In genomic region chr6:52165441-52166370, GRCm38 (mm10) we compare ENCODE assay signal across 9 mouse cellular contexts. TPM values are rescaled to one million over a fixed set of nuclear protein-coding genes. Genes with fewer than 3 reads are reported as not detected.
DNase-seq lines count a peak whose midpoint lies in the region; ATAC-seq lines count a peak whose summit lies in the region.
"Had no signal": no experiment of that assay in that cellular context is flagged by ENCODE, and none has a peak within 500 bp of the region (broad histone marks: within the 10 kb centered on the region; RNA-seq: fewer than 3 reads in every experiment).

No protein-coding gene starts in this region.

- DNase-seq in heart, postnatal 25 days (ENCODE audit: low spot score) = no peak
- no peak for DNase-seq in embryonic facial prominence, embryonic 14.5 days (ENCODE audit: low spot score)
- peak; percentile 74 for DNase-seq in neural tube, embryonic 10.5 days (ENCODE audit: extremely low spot score, low spot score)
- no peak for DNase-seq in gastrocnemius, adult 8-10 months (ENCODE audit: low spot score in 2 of 2)
- no peak for DNase-seq in testis, postnatal 14 days (ENCODE audit: low spot score)

- no peaks in the 10 kb centered on the region for H3K36me3 ChIP-seq in heart, embryonic 11.5 days (ENCODE audit: control insufficient read depth, insufficient read depth, low read length)
- H3K36me3 ChIP-seq in embryonic facial prominence, embryonic 14.5 days (ENCODE audit: control insufficient read depth, insufficient read depth, low read length) = no peaks in the 10 kb centered on the region
- H3K36me3 ChIP-seq in kidney, embryonic 14.5 days (ENCODE audit: control insufficient read depth, insufficient read depth, low read length) = peaks cover 10% of the 10 kb centered on the region; the same call in 1 of the 2 replicates

- ATAC-seq in heart, embryonic 11.5 days (replicated peaks; ENCODE audit: insufficient number of reproducible peaks, low FRiP score, low TSS enrichment) = no peak
- ATAC-seq in embryonic facial prominence, embryonic 14.5 days (ENCODE audit: low read depth) = no peak
- ATAC-seq in kidney, embryonic 14.5 days (ENCODE audit: low FRiP score, low TSS enrichment) = no peak
- ATAC-seq in megakaryocyte, adult 5-6 weeks (ENCODE audit: poor library complexity, severe bottlenecking) = no peak

- WGBS in heart, embryonic 11.5 days (ENCODE audit: insufficient replicate concordance) = 2% methylated on average over 28 of the region's 28 CpGs
- WGBS in embryonic facial prominence, embryonic 14.5 days = 2% methylated on average over 28 of the region's 28 CpGs
- WGBS in kidney, embryonic 14.5 days = 5% methylated on average over 28 of the region's 28 CpGs

- H3K27ac ChIP-seq in heart, embryonic 11.5 days (ENCODE audit: low read depth, low read length) = peak overlapping the region; percentile 37; the same call in 1 of the 2 replicates
- H3K27ac ChIP-seq in embryonic facial prominence, embryonic 14.5 days (replicated peaks; ENCODE audit: low read depth, low read length) = peak overlapping the region; percentile 83; the same call in 1 of the 2 replicates
- H3K27ac ChIP-seq in kidney, embryonic 14.5 days (ENCODE audit: low read depth, low read length) = peak overlapping the region; percentile 88

- H3K4me2 ChIP-seq in heart, embryonic 11.5 days = peak overlapping the region; percentile 49
- peak overlapping the region; percentile 99; the same call in 1 of the 2 replicates for H3K4me2 ChIP-seq in embryonic facial prominence, embryonic 14.5 days (ENCODE audit: low read depth, low read length)
- H3K4me2 ChIP-seq in kidney, embryonic 14.5 days (replicated peaks; ENCODE audit: low read depth, low read length) = peak overlapping the region; percentile 76

- H3K9me3 ChIP-seq in heart, embryonic 11.5 days (replicated peaks; ENCODE audit: control insufficient read depth, low read length) = no peaks in the 10 kb centered on the region
- H3K9me3 ChIP-seq in embryonic facial prominence, embryonic 14.5 days (ENCODE audit: control insufficient read depth, low read length) = no peaks in the 10 kb centered on the region
- H3K9me3 ChIP-seq in kidney, embryonic 14.5 days (ENCODE audit: control insufficient read depth, low read length) = no peaks in the 10 kb centered on the region

- peaks cover 8% of the 10 kb centered on the region for H3K4me1 ChIP-seq in heart, embryonic 11.5 days (ENCODE audit: control insufficient read depth, insufficient read depth, low read length)
- no peaks in the 10 kb centered on the region for H3K4me1 ChIP-seq in embryonic facial prominence, embryonic 14.5 days (ENCODE audit: control insufficient read depth, insufficient read depth, low read length)
- peaks cover 85% of the 10 kb centered on the region for H3K4me1 ChIP-seq in kidney, embryonic 14.5 days (ENCODE audit: control insufficient read depth, insufficient read depth, low read length)

- H3K4me3 ChIP-seq in heart, embryonic 11.5 days (ENCODE audit: low read depth, low read length) = peak overlapping the region; percentile 25
- peak overlapping the region; percentile 36; the same call in 1 of the 2 replicates for H3K4me3 ChIP-seq in embryonic facial prominence, embryonic 14.5 days (ENCODE audit: low read depth, low read length)
- peak overlapping the region; percentile 38; the same call in 1 of the 2 replicates for H3K4me3 ChIP-seq in kidney, embryonic 14.5 days (ENCODE audit: low read length)

- intact Hi-C loops in heart, postnatal 25 days (cut with DNase I) = no loop called here

- peaks cover 89% of the 10 kb centered on the region for H3K27me3 ChIP-seq in heart, embryonic 11.5 days (ENCODE audit: control insufficient read depth, insufficient read depth, low read length)
- H3K27me3 ChIP-seq in embryonic facial prominence, embryonic 14.5 days (replicated peaks; ENCODE audit: control insufficient read depth, insufficient read depth, low read length) = peaks cover 92% of the 10 kb centered on the region
- H3K27me3 ChIP-seq in kidney, embryonic 14.5 days (ENCODE audit: control insufficient read depth, insufficient read depth, low read length) = no peaks in the 10 kb centered on the region; the same call in 1 of the 2 replicates

- peak overlapping the region; percentile 29; the same call in 1 of the 2 replicates for H3K9ac ChIP-seq in heart, embryonic 11.5 days (ENCODE audit: low read depth, low read length)
- peak overlapping the region; percentile 57 for H3K9ac ChIP-seq in embryonic facial prominence, embryonic 14.5 days (ENCODE audit: low read depth, low read length)
- H3K9ac ChIP-seq in kidney, embryonic 14.5 days (ENCODE audit: low read depth, low read length) = peak overlapping the region; percentile 59

RNA-seq across cellular contexts. Expression of gene Hoxa2, which starts 1.1 kb away (rescaled TPM):
- polyA plus RNA-seq in heart, embryonic 11.5 days (2014; fragmentation: Nextera tagmentation; extraction: Ambion mirVana) = 3.5 and 3.6 TPM in 2 replicates
- under 1 TPM; 0.31 to 0.34 TPM for total RNA-seq in heart, postnatal 25 days (2021)
- 7.2 and 11.1 TPM in 2 replicates for polyA plus RNA-seq in embryonic facial prominence, embryonic 14.5 days (2014; fragmentation: Nextera tagmentation; extraction: Ambion mirVana)
- polyA plus RNA-seq in kidney, embryonic 14.5 days (2014; fragmentation: Nextera tagmentation; extraction: Ambion mirVana) = 4.7 and 5.5 TPM in 2 replicates
- total RNA-seq in gastrocnemius, adult 8-10 months (2022) = under 1 TPM; 0.19 to 0.65 (median 0.58) TPM
- not detected in 2 replicates for total RNA-seq in megakaryocyte, adult 5-6 weeks (2015)
- not detected in 2 replicates for total RNA-seq in megakaryocyte, adult 5-6 weeks (2017)
- total RNA-seq: common myeloid progenitor, adult 5-6 weeks had no signal

RNA-seq across cellular contexts. Expression of gene Hoxa1, which starts 7.6 kb away (rescaled TPM):
- 1.2 TPM in 2 replicates for polyA plus RNA-seq in heart, embryonic 11.5 days (2014; fragmentation: Nextera tagmentation; extraction: Ambion mirVana)
- under 1 TPM in 1 of 2 experiments, not detected in 1; 0.16 TPM for total RNA-seq in heart, postnatal 25 days (2021)
- 1.4 and 1.7 TPM in 2 replicates for polyA plus RNA-seq in embryonic facial prominence, embryonic 14.5 days (2014; fragmentation: Nextera tagmentation; extraction: Ambion mirVana)
- polyA plus RNA-seq in kidney, embryonic 14.5 days (2014; fragmentation: Nextera tagmentation; extraction: Ambion mirVana) = 0.64 and 1.0 TPM in 2 replicates
- total RNA-seq in gastrocnemius, adult 8-10 months (2022) = under 1 TPM in 2 of 4 experiments, not detected in 2; 0.16 to 0.17 TPM
- 0.11 TPM in 1 of 2 replicates, not detected in the other for total RNA-seq in megakaryocyte, adult 5-6 weeks (2015)
- 0.37 TPM in 1 of 2 replicates, not detected in the other for total RNA-seq in megakaryocyte, adult 5-6 weeks (2017)
- total RNA-seq: common myeloid progenitor, adult 5-6 weeks had no signal

RNA-seq across cellular contexts. Expression of gene 5730596B20Rik, which starts 11.6 kb away (rescaled TPM):
- polyA plus RNA-seq in heart, embryonic 11.5 days (2014; fragmentation: Nextera tagmentation; extraction: Ambion mirVana) = 0.45 and 0.57 TPM in 2 replicates
- total RNA-seq in heart, postnatal 25 days (2021) = not detected
- polyA plus RNA-seq in embryonic facial prominence, embryonic 14.5 days (2014; fragmentation: Nextera tagmentation; extraction: Ambion mirVana) = 0.10 and 0.46 TPM in 2 replicates
- polyA plus RNA-seq in kidney, embryonic 14.5 days (2014; fragmentation: Nextera tagmentation; extraction: Ambion mirVana) = 2.7 and 2.9 TPM in 2 replicates
- total RNA-seq in gastrocnemius, adult 8-10 months (2022) = under 1 TPM in 1 of 4 experiments, not detected in 3; 0.13 TPM
- not detected in 2 replicates for total RNA-seq in megakaryocyte, adult 5-6 weeks (2015)
- total RNA-seq in megakaryocyte, adult 5-6 weeks (2017) = not detected in 2 replicates
- total RNA-seq: common myeloid progenitor, adult 5-6 weeks had no signal

RNA-seq across cellular contexts. Expression of gene Hoxa4, which starts 25.8 kb away (rescaled TPM):
- polyA plus RNA-seq in heart, embryonic 11.5 days (2014; fragmentation: Nextera tagmentation; extraction: Ambion mirVana) = 0.68 and 1.4 TPM in 2 replicates
- total RNA-seq in heart, postnatal 25 days (2021) = under 1 TPM; 0.22 to 0.36 TPM
- 1.1 and 1.6 TPM in 2 replicates for polyA plus RNA-seq in embryonic facial prominence, embryonic 14.5 days (2014; fragmentation: Nextera tagmentation; extraction: Ambion mirVana)
- polyA plus RNA-seq in kidney, embryonic 14.5 days (2014; fragmentation: Nextera tagmentation; extraction: Ambion mirVana) = 3.1 and 3.6 TPM in 2 replicates
- total RNA-seq in gastrocnemius, adult 8-10 months (2022) = 1 to 10 TPM; 1.8 to 2.8 (median 2.1) TPM
- total RNA-seq in megakaryocyte, adult 5-6 weeks (2015) = 0.27 TPM in 1 of 2 replicates, not detected in the other
- total RNA-seq in megakaryocyte, adult 5-6 weeks (2017) = 0.28 TPM in 1 of 2 replicates, not detected in the other

RNA-seq across cellular contexts. Expression of gene Hoxa5, which starts 38.7 kb away (rescaled TPM):
- 2.4 and 2.6 TPM in 2 replicates for polyA plus RNA-seq in heart, embryonic 11.5 days (2014; fragmentation: Nextera tagmentation; extraction: Ambion mirVana)
- total RNA-seq in heart, postnatal 25 days (2021) = 1 to 10 TPM in 1 of 2 experiments, under 1 TPM in 1; 0.52 to 1.3 TPM
- polyA plus RNA-seq in embryonic facial prominence, embryonic 14.5 days (2014; fragmentation: Nextera tagmentation; extraction: Ambion mirVana) = 2.4 and 3.3 TPM in 2 replicates
- 15.7 and 16.6 TPM in 2 replicates for polyA plus RNA-seq in kidney, embryonic 14.5 days (2014; fragmentation: Nextera tagmentation; extraction: Ambion mirVana)
- total RNA-seq in gastrocnemius, adult 8-10 months (2022) = 1 to 10 TPM; 1.2 to 1.9 (median 1.5) TPM
- 0.09 and 0.13 TPM in 2 replicates for total RNA-seq in megakaryocyte, adult 5-6 weeks (2015)
- total RNA-seq in megakaryocyte, adult 5-6 weeks (2017) = 0.18 TPM in 1 of 2 replicates, not detected in the other

Comparison
In these comparisons a context has a peak if more than half of its experiments do, and no peak if none do; other contexts are left out.
1. H3K27ac ChIP-seq: peak in every context shown above with its lines; median percentile 88 in kidney, embryonic 14.5 days; 83 in embryonic facial prominence, embryonic 14.5 days; 37 in heart, embryonic 11.5 days.
2. H3K4me2 ChIP-seq: peak in every context shown above with its lines; median percentile 99 in embryonic facial prominence, embryonic 14.5 days; 76 in kidney, embryonic 14.5 days; 49 in heart, embryonic 11.5 days.